15 mouse cellular contexts compared by ENCODE assay signal in the genomic region with DNA sequence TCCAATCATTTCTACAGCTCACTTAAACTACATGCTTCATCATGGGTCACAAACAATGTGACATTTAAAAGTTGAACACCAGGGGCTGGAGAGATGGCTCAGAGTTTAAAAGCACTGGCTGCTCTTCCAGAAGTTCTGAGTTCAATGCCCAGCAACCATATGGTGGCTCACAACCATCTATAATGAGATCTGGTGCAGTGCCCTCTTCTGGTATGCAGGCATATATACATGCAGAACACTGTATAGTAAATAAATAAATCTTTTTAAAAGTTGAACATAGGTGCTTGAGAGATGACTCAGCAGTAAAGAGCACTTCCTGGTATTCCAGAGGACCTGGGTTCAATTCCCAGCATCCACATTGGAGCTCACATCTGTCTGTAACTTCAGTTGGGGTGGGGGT. TPM values are rescaled to one million over a fixed set of nuclear protein-coding genes. Genes with fewer than 3 reads are reported as not detected.
DNase-seq lines count a peak whose midpoint lies in the region; ATAC-seq and TF ChIP-seq lines count a peak whose summit lies in the region.
"Had no signal": no experiment of that assay in that cellular context is flagged by ENCODE, and none has a peak within 500 bp of the region (broad histone marks: within the 10 kb centered on the region; RNA-seq: fewer than 3 reads in every experiment).

No protein-coding gene starts in this region.

- no peak overlapping the region for H3K4me2 ChIP-seq in liver, embryonic 14.5 days (ENCODE audit: low read depth)
- H3K4me2 ChIP-seq: limb, embryonic 15.5 days; neural tube, embryonic 12.5 days had no signal

- no peaks in the 10 kb centered on the region for H3K9me3 ChIP-seq in liver, embryonic 14.5 days (ENCODE audit: control insufficient read depth, low read length)
- H3K9me3 ChIP-seq in MEL (replicated peaks; ENCODE audit: insufficient read depth, low read length), result no peaks in the 10 kb centered on the region
- H3K9me3 ChIP-seq: limb, embryonic 15.5 days; neural tube, embryonic 12.5 days had no signal

- TF ChIP-seq CTCF in liver, embryonic 14.5 days (IDR thresholded peaks at IDR 0.05; ENCODE audit: low read depth), result peak; percentile 39; the same call in 1 of the 2 replicates
- TF ChIP-seq CTCF in MEL (IDR thresholded peaks at IDR 0.05 in 2 of 3, conservative IDR thresholded peaks at IDR 0.05 in 1 of 3; ENCODE audit: control insufficient read depth in 1 of 3, insufficient read depth in 1 of 3, low read depth in 2 of 3, low read length in 3 of 3, poor library complexity in 1 of 3, severe bottlenecking in 1 of 3), result peak in 2 of 3 experiments; percentile 45 to 63; a peak in 4 of 6 replicates

- no peaks in the 10 kb centered on the region for H3K79me2 ChIP-seq in MEL (ENCODE audit: control insufficient read depth, insufficient read depth, low read length, poor library complexity)

- no peaks in the 10 kb centered on the region for H3K36me3 ChIP-seq in liver, embryonic 14.5 days (replicated peaks; ENCODE audit: control insufficient read depth, insufficient read depth, low read depth)
- H3K36me3 ChIP-seq in MEL (ENCODE audit: control insufficient read depth in 1 of 2, insufficient read depth in 2 of 2, low read length in 2 of 2), result no peaks in the 10 kb centered on the region
- H3K36me3 ChIP-seq: limb, embryonic 15.5 days; neural tube, embryonic 12.5 days had no signal

- no peak for DNase-seq in liver, embryonic 14.5 days (ENCODE audit: low read depth in 3 of 3, low spot score in 3 of 3)
- DNase-seq in liver (no peak), MEL (ENCODE audit: low read depth, low spot score) (peak; percentile 42)
- peak; percentile 17 to 31 for DNase-seq in B cell, adult 2 months
- DNase-seq in naive thymus-derived CD4-positive, alpha-beta T cell, adult 2 months (ENCODE audit: low read depth), result peak; percentile 39
- no peak for DNase-seq in ovary, postnatal 14 days (ENCODE audit: low spot score)
- DNase-seq in cerebellum, adult 11 months, result no peak
- DNase-seq: adrenal gland, postnatal 14 days; heart, adult 18-20 months; heart, postnatal 36 days; kidney, postnatal 25 days; lung, postnatal 36 days; midbrain, embryonic 14.5 days had no signal

- no peak overlapping the region for H3K4me3 ChIP-seq in liver, embryonic 14.5 days (ENCODE audit: insufficient read depth in 1 of 2, low read depth in 2 of 2, low read length in 2 of 2)
- no peak overlapping the region for H3K4me3 ChIP-seq in MEL (ENCODE audit: control insufficient read depth in 1 of 2, insufficient read depth in 1 of 2, low read depth in 2 of 2, low read length in 2 of 2)
- H3K4me3 ChIP-seq: limb, embryonic 15.5 days; neural tube, embryonic 12.5 days had no signal

- peak; percentile 50 for TF ChIP-seq RAD21 in MEL (IDR thresholded peaks at IDR 0.05; ENCODE audit: low read depth, low read length)

- TF ChIP-seq EP300 in liver, embryonic 14.5 days (IDR thresholded peaks at IDR 0.05; ENCODE audit: low read depth), result no peak
- no peak for TF ChIP-seq EP300 in MEL (IDR thresholded peaks at IDR 0.05; ENCODE audit: low read depth in 1 of 2, low read length in 2 of 2)

- H3K4me1 ChIP-seq in liver, embryonic 14.5 days (replicated peaks; ENCODE audit: control insufficient read depth in 2 of 2, insufficient read depth in 2 of 2, low read length in 1 of 2), result no peaks in the 10 kb centered on the region
- no peaks in the 10 kb centered on the region for H3K4me1 ChIP-seq in MEL (ENCODE audit: control insufficient read depth in 1 of 2, insufficient read depth in 2 of 2, low read length in 2 of 2)
- H3K4me1 ChIP-seq: limb, embryonic 15.5 days; neural tube, embryonic 12.5 days had no signal

- no peak overlapping the region for H3K9ac ChIP-seq in liver, embryonic 14.5 days (replicated peaks)
- H3K9ac ChIP-seq in MEL (ENCODE audit: control insufficient read depth, low read depth, low read length, poor library complexity, severe bottlenecking), result no peak overlapping the region
- H3K9ac ChIP-seq: limb, embryonic 15.5 days; neural tube, embryonic 12.5 days had no signal

- H3K27ac ChIP-seq in liver, embryonic 14.5 days, result no peak overlapping the region
- no peak overlapping the region for H3K27ac ChIP-seq in MEL (ENCODE audit: control insufficient read depth, low read depth, low read length)
- H3K27ac ChIP-seq: limb, embryonic 15.5 days; neural tube, embryonic 12.5 days had no signal

- ATAC-seq in liver, embryonic 14.5 days (ENCODE audit: insufficient read depth), result no peak

- TF ChIP-seq POLR2A in MEL (IDR thresholded peaks at IDR 0.05; ENCODE audit: control insufficient read depth in 1 of 2, insufficient read depth in 1 of 2, low read depth in 1 of 2, low read length in 2 of 2, poor library complexity in 1 of 2), result no peak

- no peaks in the 10 kb centered on the region for H3K27me3 ChIP-seq in liver, embryonic 14.5 days (ENCODE audit: control insufficient read depth, insufficient read depth, low read length)
- H3K27me3 ChIP-seq in MEL (ENCODE audit: control insufficient read depth in 1 of 2, insufficient read depth in 2 of 2, low read length in 2 of 2), result no peaks in the 10 kb centered on the region
- H3K27me3 ChIP-seq: limb, embryonic 15.5 days; neural tube, embryonic 12.5 days had no signal

TF ChIP-seq in MEL, 35 proteins besides CTCF, POLR2A, EP300 and RAD21:
- 0 out of 2 replicates have a peak, but pooled peaks have one; percentile 44 for TF ChIP-seq MYC (IDR thresholded peaks at IDR 0.05; ENCODE audit: low read depth, low read length)
- no peak for TF ChIP-seq POLR2AphosphoS2 (IDR thresholded peaks at IDR 0.05; ENCODE audit: low read length)
- peak; percentile 53 for TF ChIP-seq ZC3H11A (IDR thresholded peaks at IDR 0.05; ENCODE audit: low read depth, low read length)
- TF ChIP-seq CHD2 (IDR thresholded peaks at IDR 0.05; ENCODE audit: low read length), result no peak
- no peak for TF ChIP-seq E2F4 (IDR thresholded peaks at IDR 0.05; ENCODE audit: borderline replicate concordance, low read depth, low read length)
- TF ChIP-seq GABPA (IDR thresholded peaks at IDR 0.05; ENCODE audit: low read depth, low read length), result no peak
- no peak for TF ChIP-seq KAT2A (conservative IDR thresholded peaks at IDR 0.05; ENCODE audit: low read depth, low read length)
- TF ChIP-seq SMC3 (IDR thresholded peaks at IDR 0.05; ENCODE audit: low read depth, low read length), result peak; percentile 76
- no peak for TF ChIP-seq ETS1 (IDR thresholded peaks at IDR 0.05; ENCODE audit: low read depth, low read length)
- no peak for TF ChIP-seq NELFE (IDR thresholded peaks at IDR 0.05; ENCODE audit: low read depth, low read length)
- no peak for TF ChIP-seq BHLHE40 (IDR thresholded peaks at IDR 0.05; ENCODE audit: borderline replicate concordance, low read depth, low read length)
- no peak for TF ChIP-seq ZKSCAN1 (IDR thresholded peaks at IDR 0.05; ENCODE audit: low read depth, low read length)
- no peak for TF ChIP-seq ZMIZ1 (IDR thresholded peaks at IDR 0.05; ENCODE audit: low read depth, low read length)

RNA-seq across cellular contexts. Expression of a gene that starts 54.0 kb away (rescaled TPM):
- polyA plus RNA-seq in liver, embryonic 14.5 days (2012; rRNA removed), result 13.4 and 31.3 TPM in 2 replicates
- polyA plus RNA-seq in liver, embryonic 14.5 days (2014; fragmentation: Nextera tagmentation; extraction: Ambion mirVana), result 78.6 and 84.8 TPM in 2 replicates
- total RNA-seq in MEL (2012; rRNA removed), result 35.1 and 37.7 TPM in 2 replicates
- polyA plus RNA-seq in MEL (2012; ENCODE audit: insufficient read depth in 1 of 2, insufficient read length in 2 of 2, low read depth in 1 of 2, low replicate concordance in 2 of 2, missing spikeins in 1 of 2), result 10 to 100 TPM; 20.8 to 32.7 TPM

Comparison
In these comparisons a context has a peak if more than half of its experiments do, and no peak if none do; other contexts are left out.
1. DNase-seq: peak in B cell, adult 2 months (2 of 2), MEL (single experiment) and naive thymus-derived CD4-positive, alpha-beta T cell, adult 2 months (single experiment); none in liver, embryonic 14.5 days (0 of 3), liver (single experiment), ovary, postnatal 14 days (single experiment) and cerebellum, adult 11 months (single experiment).